Mouse (Mus musculus): ENCODE measurements around the gene Rpp14.

- no peak for TF ChIP-seq CTCF (IDR thresholded peaks at IDR 0.05; ENCODE audit: borderline replicate concordance, insufficient read depth, low read length)
- TF ChIP-seq POLR2A (IDR thresholded peaks at IDR 0.05; ENCODE audit: low read depth, low read length), result no peak
Measured at GRCm38 (mm10) chr14:8099561-8100021, 19.4 kb downstream of the Rpp14 start.
